Mouse (Mus musculus): ENCODE results near the gene Cope. TPM values are rescaled to one million over a fixed set of nuclear protein-coding genes. Genes with fewer than 3 reads are reported as not detected.
A peak's percentile ranks its signal among the peaks of the same experiment; 100 is the strongest.

The Cope gene
- polyA plus RNA-seq (2014; fragmentation: Nextera tagmentation; extraction: Ambion mirVana): 320 and 341 TPM in 2 replicates

DNA sequence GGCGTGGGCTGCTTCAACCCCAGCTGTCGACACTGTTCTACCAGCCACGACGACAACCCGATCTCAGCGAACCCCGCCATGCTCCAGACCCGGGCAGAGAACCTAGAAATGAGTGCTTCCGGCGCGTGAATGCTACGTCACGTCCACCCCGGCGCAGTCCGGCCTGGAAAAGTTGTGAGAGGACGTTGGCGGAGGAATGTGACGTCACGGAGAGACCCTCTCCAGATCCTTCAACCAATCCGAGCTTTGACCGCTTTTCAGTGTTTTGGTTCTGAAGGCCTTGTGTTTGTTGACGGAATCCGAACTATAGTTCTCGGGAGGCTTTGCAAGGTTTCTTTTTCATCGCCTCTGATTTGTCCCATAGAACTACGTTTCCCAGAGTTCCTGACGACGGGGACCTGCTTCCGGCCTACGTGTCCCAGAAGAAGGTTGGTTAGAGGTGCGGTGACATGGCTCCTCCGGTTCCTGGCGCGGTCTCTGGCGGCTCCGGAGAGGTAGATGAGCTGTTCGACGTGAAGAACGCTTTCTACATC, at the start of gene Cope, which contains the start of gene Ddx49:
Cope (plus strand) TSS at position 161 of the 533 bp plus-strand sequence.
Ddx49 (minus strand) TSS at position 132 of the 533 bp plus-strand sequence.
- Histone ChIP-seq H3K9ac (replicated peaks; ENCODE audit: low read depth, low read length) (peak within 1 kb of the TSS; percentile 84), H3K9me3 (ENCODE audit: control insufficient read depth, low read depth, low read length) (no peaks in the 10 kb centered on the region), H3K4me1 (ENCODE audit: control insufficient read depth, insufficient read depth, low read length) (peaks cover 9% of the 10 kb centered on the region), H3K27me3 (ENCODE audit: control insufficient read depth, insufficient read depth, low read length) (no peaks in the 10 kb centered on the region), H3K27ac (ENCODE audit: low read length) (peak within 1 kb of the TSS; percentile 64), H3K4me2 (replicated peaks; ENCODE audit: low read depth, low read length) (peak within 1 kb of the TSS; percentile 80), H3K4me3 (ENCODE audit: low read depth, low read length) (peak within 1 kb of the TSS; percentile 54), H3K36me3 (ENCODE audit: control insufficient read depth, insufficient read depth, low read length) (peaks cover 45% of the 10 kb centered on the region)
- WGBS: under 1% methylated on average over 40 of the region's 40 CpGs
- peak; percentile 94 for ATAC-seq (ENCODE audit: insufficient number of reproducible peaks, insufficient read depth, low FRiP score, low read depth)

DNA sequence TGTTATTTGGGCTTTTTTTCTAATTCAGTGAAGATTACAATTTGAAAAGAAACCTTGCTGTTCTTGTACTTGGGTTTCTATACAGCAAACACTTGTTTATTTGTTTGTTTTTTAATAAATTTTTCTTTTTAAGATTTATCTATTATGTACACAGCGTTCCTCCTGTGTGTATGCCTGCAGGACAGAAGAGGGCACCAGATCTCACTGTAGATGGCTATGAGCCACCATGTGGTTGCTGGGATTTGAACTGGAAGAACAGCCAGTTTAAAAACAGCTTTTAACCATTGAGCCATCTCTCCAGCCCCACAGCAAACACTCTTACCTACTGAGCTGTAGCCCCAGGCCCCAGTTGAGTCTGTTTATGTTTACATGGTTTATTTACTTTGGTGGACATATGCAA, 47.7 kb upstream of the Cope start:
- H3K4me3 ChIP-seq (ENCODE audit: low read depth, low read length): no peak overlapping the region
- WGBS: 75% methylated on average over 1 of the region's 1 CpGs
- no peaks in the 10 kb centered on the region for H3K9me3 ChIP-seq (ENCODE audit: control insufficient read depth, low read depth, low read length)
- no peaks in the 10 kb centered on the region for H3K4me1 ChIP-seq (ENCODE audit: control insufficient read depth, insufficient read depth, low read length)
- H3K9ac ChIP-seq (replicated peaks; ENCODE audit: low read depth, low read length): no peak overlapping the region
- H3K36me3 ChIP-seq (ENCODE audit: control insufficient read depth, insufficient read depth, low read length): peaks cover 91% of the 10 kb centered on the region
- no peak overlapping the region for H3K27ac ChIP-seq (ENCODE audit: low read length)
- ATAC-seq (ENCODE audit: insufficient number of reproducible peaks, insufficient read depth, low FRiP score, low read depth): no peak
- no peak overlapping the region for H3K4me2 ChIP-seq (replicated peaks; ENCODE audit: low read depth, low read length)
- no peaks in the 10 kb centered on the region for H3K27me3 ChIP-seq (ENCODE audit: control insufficient read depth, insufficient read depth, low read length)

DNA sequence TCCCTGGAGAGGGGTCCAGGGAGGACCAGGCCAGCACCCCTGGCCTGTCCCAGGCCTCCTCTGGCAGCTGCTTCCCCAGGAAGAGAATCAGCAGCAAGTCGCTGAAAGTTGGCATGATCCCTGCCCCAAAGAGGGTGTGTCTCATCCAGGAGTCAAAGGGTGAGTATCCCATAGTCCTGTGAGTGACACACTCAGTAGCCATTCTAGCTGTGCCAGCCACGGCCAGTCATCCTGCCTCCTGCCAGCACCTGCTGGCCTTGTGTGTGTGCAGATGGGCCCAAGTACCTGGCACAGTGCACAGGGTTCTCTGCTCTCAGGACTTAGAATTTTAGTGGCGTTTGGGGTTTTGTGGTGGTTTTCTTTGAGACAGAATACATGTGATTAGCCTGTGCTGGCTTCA, 44.9 kb upstream of the Cope start:
- no peak overlapping the region for H3K27ac ChIP-seq (ENCODE audit: low read length)
- 83% methylated on average over 3 of the region's 3 CpGs for WGBS
- H3K9me3 ChIP-seq (ENCODE audit: control insufficient read depth, low read depth, low read length): no peaks in the 10 kb centered on the region
- peaks cover 90% of the 10 kb centered on the region for H3K36me3 ChIP-seq (ENCODE audit: control insufficient read depth, insufficient read depth, low read length)
- no peak overlapping the region for H3K4me3 ChIP-seq (ENCODE audit: low read depth, low read length)
- ATAC-seq (ENCODE audit: insufficient number of reproducible peaks, insufficient read depth, low FRiP score, low read depth): no peak
- H3K27me3 ChIP-seq (ENCODE audit: control insufficient read depth, insufficient read depth, low read length): no peaks in the 10 kb centered on the region
- no peaks in the 10 kb centered on the region for H3K4me1 ChIP-seq (ENCODE audit: control insufficient read depth, insufficient read depth, low read length)
- no peak overlapping the region for H3K4me2 ChIP-seq (replicated peaks; ENCODE audit: low read depth, low read length)
- no peak overlapping the region for H3K9ac ChIP-seq (replicated peaks; ENCODE audit: low read depth, low read length)

DNA sequence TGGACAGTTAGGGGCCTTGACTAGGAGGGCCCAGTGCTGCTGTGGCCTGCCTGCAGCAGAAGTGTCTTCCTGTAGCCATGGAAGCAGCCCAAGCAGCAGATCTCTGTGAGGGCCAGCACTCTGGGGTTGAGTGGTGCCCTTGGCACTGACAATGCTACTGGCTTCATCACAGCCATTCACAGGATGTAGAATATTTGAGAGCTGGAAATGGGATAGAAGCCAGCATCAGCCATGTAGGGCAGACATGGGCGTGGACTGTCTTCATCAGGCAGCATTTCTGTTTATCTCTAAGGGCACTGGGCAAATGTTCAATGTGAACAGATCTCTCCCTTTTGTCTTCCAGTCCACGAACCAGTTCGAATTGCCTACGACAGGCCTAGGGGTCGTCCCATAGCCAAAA, 43.7 kb upstream of the Cope start:
- WGBS: 96% methylated on average over 5 of the region's 5 CpGs
- no peak overlapping the region for H3K27ac ChIP-seq (ENCODE audit: low read length)
- peaks cover 86% of the 10 kb centered on the region for H3K36me3 ChIP-seq (ENCODE audit: control insufficient read depth, insufficient read depth, low read length)
- H3K27me3 ChIP-seq (ENCODE audit: control insufficient read depth, insufficient read depth, low read length): no peaks in the 10 kb centered on the region
- H3K9ac ChIP-seq (replicated peaks; ENCODE audit: low read depth, low read length): no peak overlapping the region
- no peak for ATAC-seq (ENCODE audit: insufficient number of reproducible peaks, insufficient read depth, low FRiP score, low read depth)
- no peaks in the 10 kb centered on the region for H3K4me1 ChIP-seq (ENCODE audit: control insufficient read depth, insufficient read depth, low read length)
- H3K4me2 ChIP-seq (replicated peaks; ENCODE audit: low read depth, low read length): no peak overlapping the region
- H3K4me3 ChIP-seq (ENCODE audit: low read depth, low read length): no peak overlapping the region
- H3K9me3 ChIP-seq (ENCODE audit: control insufficient read depth, low read depth, low read length): no peaks in the 10 kb centered on the region

DNA sequence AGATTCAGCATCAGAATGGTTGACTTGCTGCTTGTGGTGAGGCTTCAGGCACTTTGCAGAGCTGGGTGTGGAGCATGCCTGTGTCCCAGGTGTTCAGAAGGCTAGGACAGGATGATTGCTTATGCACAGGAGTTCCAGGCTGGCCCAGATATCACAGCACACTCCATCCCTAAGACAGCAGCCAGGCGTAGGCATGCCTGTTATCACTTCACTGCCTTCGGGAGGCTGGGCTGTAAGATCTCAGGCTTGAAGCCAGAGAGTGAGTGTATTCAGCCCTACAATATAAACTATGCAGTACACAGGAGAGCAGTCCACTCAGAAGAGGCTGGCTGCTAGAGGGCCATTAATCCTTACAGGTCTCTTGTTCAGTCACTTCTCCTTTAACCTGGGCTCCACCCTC, 43.3 kb upstream of the Cope start:
- Histone ChIP-seq H3K9ac (replicated peaks; ENCODE audit: low read depth, low read length) (no peak overlapping the region), H3K27me3 (ENCODE audit: control insufficient read depth, insufficient read depth, low read length) (no peaks in the 10 kb centered on the region), H3K4me3 (ENCODE audit: low read depth, low read length) (no peak overlapping the region), H3K36me3 (ENCODE audit: control insufficient read depth, insufficient read depth, low read length) (peaks cover 83% of the 10 kb centered on the region), H3K27ac (ENCODE audit: low read length) (no peak overlapping the region), H3K4me2 (replicated peaks; ENCODE audit: low read depth, low read length) (no peak overlapping the region), H3K9me3 (ENCODE audit: control insufficient read depth, low read depth, low read length) (no peaks in the 10 kb centered on the region), H3K4me1 (ENCODE audit: control insufficient read depth, insufficient read depth, low read length) (no peaks in the 10 kb centered on the region)
- no peak for ATAC-seq (ENCODE audit: insufficient number of reproducible peaks, insufficient read depth, low FRiP score, low read depth)
- WGBS: 82% methylated on average over 2 of the region's 2 CpGs

DNA sequence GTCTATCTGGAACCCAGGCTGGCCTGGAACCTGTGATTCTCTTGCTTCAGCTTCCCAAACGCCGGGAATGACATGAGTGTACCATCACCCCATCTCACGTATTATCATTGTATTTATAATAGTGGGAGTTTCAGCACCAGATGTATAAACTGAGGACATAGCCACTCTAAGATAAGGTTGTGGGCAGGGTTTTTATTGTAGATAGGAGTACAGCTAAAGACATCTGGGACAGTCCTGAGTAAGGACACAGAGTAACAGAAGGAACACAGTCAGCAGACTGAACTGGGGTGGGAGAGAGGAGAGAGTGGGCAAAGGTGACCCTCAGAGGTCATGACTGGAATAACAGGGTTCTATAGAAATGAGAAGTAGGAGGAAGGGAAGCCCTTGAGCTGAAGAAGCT, 34.6 kb upstream of the Cope start:
- Histone ChIP-seq H3K36me3 (ENCODE audit: control insufficient read depth, insufficient read depth, low read length) (peaks cover 15% of the 10 kb centered on the region), H3K9me3 (ENCODE audit: control insufficient read depth, low read depth, low read length) (no peaks in the 10 kb centered on the region), H3K4me2 (replicated peaks; ENCODE audit: low read depth, low read length) (no peak overlapping the region), H3K27me3 (ENCODE audit: control insufficient read depth, insufficient read depth, low read length) (no peaks in the 10 kb centered on the region), H3K4me1 (ENCODE audit: control insufficient read depth, insufficient read depth, low read length) (no peaks in the 10 kb centered on the region), H3K4me3 (ENCODE audit: low read depth, low read length) (no peak overlapping the region), H3K27ac (ENCODE audit: low read length) (no peak overlapping the region), H3K9ac (replicated peaks; ENCODE audit: low read depth, low read length) (no peak overlapping the region)
- no peak for ATAC-seq (ENCODE audit: insufficient number of reproducible peaks, insufficient read depth, low FRiP score, low read depth)
- 78% methylated on average over 3 of the region's 3 CpGs for WGBS

DNA sequence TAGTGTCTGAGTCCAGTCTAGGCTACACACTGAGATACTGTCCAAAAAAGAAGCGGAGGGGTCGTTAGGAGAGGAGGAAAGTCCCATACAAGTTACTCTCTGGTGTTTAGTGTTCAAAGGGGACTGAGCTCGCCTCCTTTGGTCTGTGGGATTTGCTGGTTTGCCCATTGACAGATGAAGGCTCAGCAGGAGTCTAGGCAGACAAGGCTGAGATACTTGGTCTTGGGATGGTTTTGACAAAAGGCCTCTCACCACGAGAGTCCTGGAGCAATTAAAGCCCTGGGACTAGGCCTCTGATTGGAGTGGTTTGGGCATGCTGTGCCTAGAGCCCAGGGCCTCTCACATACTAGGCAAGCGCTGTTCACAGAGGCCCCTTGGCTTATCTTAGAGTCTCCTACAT, 34.0 kb upstream of the Cope start:
- no peak for ATAC-seq (ENCODE audit: insufficient number of reproducible peaks, insufficient read depth, low FRiP score, low read depth)
- Histone ChIP-seq H3K9ac (replicated peaks; ENCODE audit: low read depth, low read length) (no peak overlapping the region), H3K9me3 (ENCODE audit: control insufficient read depth, low read depth, low read length) (no peaks in the 10 kb centered on the region), H3K4me3 (ENCODE audit: low read depth, low read length) (no peak overlapping the region), H3K27ac (ENCODE audit: low read length) (no peak overlapping the region), H3K4me1 (ENCODE audit: control insufficient read depth, insufficient read depth, low read length) (no peaks in the 10 kb centered on the region), H3K4me2 (replicated peaks; ENCODE audit: low read depth, low read length) (no peak overlapping the region), H3K36me3 (ENCODE audit: control insufficient read depth, insufficient read depth, low read length) (peaks cover 9% of the 10 kb centered on the region), H3K27me3 (ENCODE audit: control insufficient read depth, insufficient read depth, low read length) (no peaks in the 10 kb centered on the region)
- 66% methylated on average over 5 of the region's 5 CpGs for WGBS

DNA sequence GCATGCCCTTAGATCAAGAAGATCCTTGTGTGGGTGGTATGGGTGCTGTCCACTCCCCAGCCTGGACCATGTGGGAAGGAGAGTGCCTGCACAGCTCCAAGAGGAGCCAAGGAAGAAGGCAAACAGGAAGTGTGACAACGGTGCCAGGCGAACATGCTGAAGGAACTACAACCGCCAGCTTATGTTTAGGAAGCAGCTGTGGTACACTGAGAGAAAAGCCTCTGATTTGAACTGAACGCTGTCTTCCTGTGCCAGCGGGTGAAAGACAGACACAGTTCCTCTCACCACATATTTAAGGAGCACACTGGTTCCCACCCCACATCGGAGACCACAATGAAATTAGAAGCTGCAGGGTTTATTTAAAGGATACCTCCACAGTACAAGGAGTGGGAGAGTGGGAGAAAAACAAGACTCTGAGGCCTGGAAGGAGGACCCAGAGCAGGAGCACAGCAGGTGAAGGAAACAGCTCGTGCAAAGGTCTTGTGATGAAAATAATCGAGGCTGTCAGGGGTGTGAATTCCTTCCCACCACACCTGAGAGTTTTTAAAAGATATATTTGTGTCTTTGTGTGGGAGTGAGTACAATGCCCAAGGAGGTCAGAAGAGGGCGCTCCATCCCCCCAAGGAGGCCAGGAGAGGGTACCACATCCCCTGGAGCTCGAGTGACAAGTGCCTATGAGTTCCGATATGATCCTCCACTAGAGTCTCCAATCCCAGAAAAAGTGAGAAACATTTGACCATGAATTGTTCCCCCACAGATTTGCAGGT, 33.3 kb upstream of the Cope start:
- Histone ChIP-seq H3K4me1 (ENCODE audit: control insufficient read depth, insufficient read depth, low read length) (no peaks in the 10 kb centered on the region), H3K27me3 (ENCODE audit: control insufficient read depth, insufficient read depth, low read length) (no peaks in the 10 kb centered on the region), H3K4me3 (ENCODE audit: low read depth, low read length) (no peak overlapping the region), H3K27ac (ENCODE audit: low read length) (no peak overlapping the region), H3K4me2 (replicated peaks; ENCODE audit: low read depth, low read length) (no peak overlapping the region), H3K9me3 (ENCODE audit: control insufficient read depth, low read depth, low read length) (no peaks in the 10 kb centered on the region), H3K36me3 (ENCODE audit: control insufficient read depth, insufficient read depth, low read length) (peaks cover 9% of the 10 kb centered on the region), H3K9ac (replicated peaks; ENCODE audit: low read depth, low read length) (no peak overlapping the region)
- no peak for ATAC-seq (ENCODE audit: insufficient number of reproducible peaks, insufficient read depth, low FRiP score, low read depth)
- 47% methylated on average over 11 of the region's 11 CpGs for WGBS

Data from stomach, embryonic 14.5 days (tissue).